Mouse (Mus musculus) bone marrow, adult 2 months (tissue): ENCODE measurements around the gene Wdr89.

ENCODE experiments used
- CTCF ChIP-seq: fragments of 200-500 bp; IDR thresholded peaks from 2 replicates; pipeline ENCODE4 v1.5.1; 2011; ENCODE audit warnings: low read length, control low read depth; ENCODE audit not compliant: control insufficient read depth, insufficient read depth
- POLR2A ChIP-seq: fragments of 200-500 bp; IDR thresholded peaks from 2 replicates; pipeline ENCODE4 v1.6.1; 2011; ENCODE audit warnings: low read depth, mild to moderate bottlenecking, control low read depth, low read length, borderline replicate concordance; ENCODE audit not compliant: control insufficient read depth

- TF ChIP-seq CTCF (no peak), POLR2A (no peak)
Measured at GRCm38 (mm10) chr12:75597707-75598106, 71.6 kb downstream of the Wdr89 start.
